24 mouse cellular contexts compared by ENCODE assay signal in genomic region chr13:112075847-112076479, GRCm38 (mm10).
DNase-seq lines count a peak whose midpoint lies in the region; ATAC-seq and TF ChIP-seq lines count a peak whose summit lies in the region.
"Had no signal": no experiment of that assay in that cellular context is flagged by ENCODE, and none has a peak within 500 bp of the region (broad histone marks: within the 10 kb centered on the region; RNA-seq: fewer than 3 reads in every experiment).

No protein-coding gene starts in this region.

- H3K36me3 ChIP-seq in intestine, embryonic 15.5 days = no peaks in the 10 kb centered on the region
- H3K36me3 ChIP-seq in intestine, postnatal 0 days (ENCODE audit: control insufficient read depth, insufficient read depth) = no peaks in the 10 kb centered on the region
- H3K36me3 ChIP-seq: embryonic facial prominence, embryonic 10.5 days; heart, embryonic 12.5 days; liver, embryonic 15.5 days; midbrain, embryonic 10.5 days had no signal

- H3K4me2 ChIP-seq in intestine, embryonic 15.5 days (replicated peaks) = no peak overlapping the region
- H3K4me2 ChIP-seq in intestine, postnatal 0 days (replicated peaks; ENCODE audit: low read depth) = no peak overlapping the region
- H3K4me2 ChIP-seq: heart, embryonic 12.5 days; liver, embryonic 15.5 days had no signal

- no peak overlapping the region for H3K4me3 ChIP-seq in intestine, embryonic 15.5 days (replicated peaks)
- no peak overlapping the region for H3K4me3 ChIP-seq in intestine, postnatal 0 days (ENCODE audit: low read depth, low read length)
- H3K4me3 ChIP-seq: embryonic facial prominence, embryonic 10.5 days; heart, embryonic 12.5 days; left cerebral cortex, adult 2 months; liver, embryonic 15.5 days; midbrain, embryonic 10.5 days had no signal

- no peak for TF ChIP-seq CTCF in intestine, postnatal 0 days (IDR thresholded peaks at IDR 0.05; ENCODE audit: low read depth)

- peak; percentile 76 for ATAC-seq in intestine, embryonic 15.5 days
- ATAC-seq in intestine, postnatal 0 days = no peak
- ATAC-seq in frontal cortex, adult (ENCODE audit: low TSS enrichment) = no peak
- ATAC-seq: forebrain, postnatal 0 days; hindbrain, postnatal 0 days; lung, postnatal 0 days; midbrain, embryonic 16.5 days had no signal

- intact Hi-C loops in left cerebral cortex, postnatal 10 days (cut with DNase I) = no loop called here

- H3K9me3 ChIP-seq in intestine, embryonic 15.5 days = no peaks in the 10 kb centered on the region
- H3K9me3 ChIP-seq in intestine, postnatal 0 days (ENCODE audit: control insufficient read depth) = no peaks in the 10 kb centered on the region
- H3K9me3 ChIP-seq: embryonic facial prominence, embryonic 10.5 days; liver, embryonic 15.5 days; midbrain, embryonic 10.5 days had no signal

- no peaks in the 10 kb centered on the region for H3K4me1 ChIP-seq in intestine, embryonic 15.5 days (replicated peaks)
- no peaks in the 10 kb centered on the region for H3K4me1 ChIP-seq in intestine, postnatal 0 days (replicated peaks; ENCODE audit: control insufficient read depth, insufficient read depth, low read length)
- H3K4me1 ChIP-seq: midbrain, embryonic 10.5 days had no signal

- no peak overlapping the region for H3K9ac ChIP-seq in intestine, embryonic 15.5 days
- no peak overlapping the region for H3K9ac ChIP-seq in intestine, postnatal 0 days (ENCODE audit: low read depth, low read length)
- H3K9ac ChIP-seq: forebrain, postnatal 0 days; heart, embryonic 12.5 days; liver, embryonic 15.5 days had no signal

- peak; percentile 2 for DNase-seq in A20 (ENCODE audit: low read depth, low spot score)
- peak; percentile 73 for DNase-seq in kidney, adult 9 months
- peak; percentile 37 to 73 for DNase-seq in kidney, postnatal 25 days
- no peak for DNase-seq in lung, postnatal 25 days (ENCODE audit: low spot score)
- no peak for DNase-seq in left cerebral cortex, postnatal 10 days (ENCODE audit: extremely low spot score in 1 of 2, low spot score in 2 of 2)
- DNase-seq: cerebellum, adult 11 months; cerebellum, adult 9-11 months; forebrain, postnatal 0 days; gastrocnemius, postnatal 25 days; heart, adult 18-20 months; heart, postnatal 10 days; layer of hippocampus, adult 9-11 months; right cerebral cortex, postnatal 14 days had no signal

- 52% methylated on average over 5 of the region's 5 CpGs for WGBS in intestine, embryonic 15.5 days
- 49% methylated on average over 5 of the region's 5 CpGs for WGBS in intestine, postnatal 0 days

- H3K27ac ChIP-seq in intestine, embryonic 15.5 days = no peak overlapping the region
- no peak overlapping the region for H3K27ac ChIP-seq in intestine, postnatal 0 days (ENCODE audit: low read depth, low read length)
- H3K27ac ChIP-seq: embryonic facial prominence, embryonic 10.5 days; hindbrain, postnatal 0 days; left cerebral cortex, adult 2 months; liver, embryonic 15.5 days; midbrain, embryonic 10.5 days had no signal

- H3K27me3 ChIP-seq in intestine, embryonic 15.5 days (replicated peaks) = no peaks in the 10 kb centered on the region
- H3K27me3 ChIP-seq in intestine, postnatal 0 days (replicated peaks; ENCODE audit: control insufficient read depth, insufficient read depth, low read length) = no peaks in the 10 kb centered on the region
- H3K27me3 ChIP-seq: heart, embryonic 12.5 days had no signal

Comparison
In these comparisons a context has a peak if more than half of its experiments do, and no peak if none do; other contexts are left out.
1. DNase-seq: peak in A20 (single experiment), kidney, adult 9 months (single experiment) and kidney, postnatal 25 days (2 of 2); none in lung, postnatal 25 days (single experiment) and left cerebral cortex, postnatal 10 days (0 of 2).